ENCODE assay signal across 10 mouse cellular contexts in genomic region chr11:49271334-49271733, GRCm38 (mm10). TPM values are rescaled to one million over a fixed set of nuclear protein-coding genes. Genes with fewer than 3 reads are reported as not detected.
DNase-seq lines count a peak whose midpoint lies in the region; ATAC-seq and TF ChIP-seq lines count a peak whose summit lies in the region.
"Had no signal": no experiment of that assay in that cellular context is flagged by ENCODE, and none has a peak within 500 bp of the region (broad histone marks: within the 10 kb centered on the region; RNA-seq: fewer than 3 reads in every experiment).

No protein-coding gene starts in this region.

- no peaks in the 10 kb centered on the region for H3K36me3 ChIP-seq in ES-E14 (ENCODE audit: control insufficient read depth, insufficient read depth, low read length, poor library complexity, severe bottlenecking)
- no peaks in the 10 kb centered on the region for H3K36me3 ChIP-seq in lung, embryonic 16.5 days (ENCODE audit: control insufficient read depth, insufficient read depth, low read length)
- H3K36me3 ChIP-seq: lung, embryonic 15.5 days had no signal

- WGBS in lung, embryonic 16.5 days: 29% methylated on average over 7 of the region's 7 CpGs

- H3K27me3 ChIP-seq in lung, embryonic 16.5 days (ENCODE audit: control insufficient read depth, insufficient read depth, low read depth, low read length): no peaks in the 10 kb centered on the region
- H3K27me3 ChIP-seq: lung, embryonic 15.5 days had no signal

- ATAC-seq in lung, embryonic 16.5 days (ENCODE audit: low read depth): 0 out of 2 replicates have a peak, but pooled peaks have one; percentile 12

- peak; percentile 42 for DNase-seq in layer of hippocampus, adult 11-12 months (ENCODE audit: low spot score)
- no peak for DNase-seq in layer of hippocampus, adult 8-10 months (ENCODE audit: low spot score in 2 of 2)
- DNase-seq in ES-E14 (ENCODE audit: low read depth, low spot score): peak; percentile 60
- peak; percentile 47 for DNase-seq in c-Kit-negative CD71-positive TER-119-positive erythroid progenitor cells, embryonic 14.5 days (ENCODE audit: low read depth, low spot score)
- peak; percentile 66 for DNase-seq in forelimb bud, embryonic 11.5 days (ENCODE audit: low read depth, low spot score)
- DNase-seq in retina, postnatal 7 days (ENCODE audit: low read depth, low spot score): peak; percentile 44
- DNase-seq in left cerebral cortex, adult 11 months (ENCODE audit: low spot score): no peak

- H3K9ac ChIP-seq in ES-E14 (ENCODE audit: insufficient read depth, low read depth, low read length, poor library complexity, severe bottlenecking): no peak overlapping the region
- no peak overlapping the region for H3K9ac ChIP-seq in lung, embryonic 16.5 days (ENCODE audit: low read length)
- H3K9ac ChIP-seq: lung, embryonic 15.5 days had no signal

- no peaks in the 10 kb centered on the region for H3K9me3 ChIP-seq in ES-E14 (ENCODE audit: control insufficient read depth, insufficient read depth, low read depth, low read length)
- H3K9me3 ChIP-seq in lung, embryonic 16.5 days (ENCODE audit: control insufficient read depth, low read length): no peaks in the 10 kb centered on the region
- H3K9me3 ChIP-seq: lung, embryonic 15.5 days had no signal

- H3K4me1 ChIP-seq in ES-E14 (ENCODE audit: control insufficient read depth in 2 of 2, insufficient read depth in 2 of 2, low read length in 2 of 2, poor library complexity in 1 of 2): no peaks in the 10 kb centered on the region
- H3K4me1 ChIP-seq in lung, embryonic 16.5 days (replicated peaks; ENCODE audit: control insufficient read depth, insufficient read depth, low read length): no peaks in the 10 kb centered on the region; the same call in 1 of the 2 replicates

- in situ Hi-C loops in ES-E14 (cut with MboI; ENCODE audit: low sequenced_read_pairs in 2 of 2, unreplicated experiment in 2 of 2): loop anchor here in 1 of 2 experiments (25.0 kb wide), 1 partner anchor 409 kb away; the partner anchor contains the start of gene Irgm1

- H3K4me2 ChIP-seq in lung, embryonic 16.5 days (ENCODE audit: low read depth, low read length): no peak overlapping the region
- H3K4me2 ChIP-seq: lung, embryonic 15.5 days had no signal

- H3K27ac ChIP-seq in ES-E14 (ENCODE audit: insufficient read depth, low read depth, low read length, poor library complexity, severe bottlenecking): no peak overlapping the region
- H3K27ac ChIP-seq in lung, embryonic 16.5 days (ENCODE audit: low read length): no peak overlapping the region
- H3K27ac ChIP-seq: lung, embryonic 15.5 days had no signal

- no peak overlapping the region for H3K4me3 ChIP-seq in ES-E14 (ENCODE audit: insufficient read depth in 1 of 2, low read depth in 1 of 2, low read length in 2 of 2, poor library complexity in 1 of 2, severe bottlenecking in 1 of 2)
- H3K4me3 ChIP-seq in lung, embryonic 16.5 days (ENCODE audit: low read length): no peak overlapping the region
- H3K4me3 ChIP-seq: erythroblast, embryonic 14.5 days; lung, embryonic 15.5 days had no signal

TF ChIP-seq in ES-E14, 5 proteins besides CTCF, POLR2A, EP300 and RAD21:
- no peak for TF ChIP-seq ZNF384 (IDR thresholded peaks at IDR 0.05; ENCODE audit: low read depth, low read length)
- peak; percentile 86; the same call in 1 of the 2 replicates for TF ChIP-seq ZC3H11A (IDR thresholded peaks at IDR 0.05; ENCODE audit: borderline replicate concordance, low read depth, low read length)

RNA-seq across cellular contexts. Expression of gene Olfr1393, which starts 6.8 kb away (rescaled TPM):
- not detected for total RNA-seq in layer of hippocampus, adult 8-10 months (2022)
- total RNA-seq in ES-E14 (2012; rRNA removed): not detected in 2 replicates
- 0.05 TPM in 1 of 2 replicates, not detected in the other for polyA plus RNA-seq in lung, embryonic 16.5 days (2015; fragmentation: Nextera tagmentation; extraction: Ambion mirVana)
- polyA plus RNA-seq: erythroblast, embryonic 14.5 days; lung, embryonic 15.5 days had no signal

RNA-seq across cellular contexts. Expression of gene Olfr1392, which starts 13.7 kb away (rescaled TPM):
- not detected for total RNA-seq in layer of hippocampus, adult 8-10 months (2022)
- not detected in 2 replicates for total RNA-seq in ES-E14 (2012; rRNA removed)
- polyA plus RNA-seq in lung, embryonic 16.5 days (2015; fragmentation: Nextera tagmentation; extraction: Ambion mirVana): 0.14 TPM in 1 of 2 replicates, not detected in the other
- polyA plus RNA-seq: erythroblast, embryonic 14.5 days; lung, embryonic 15.5 days had no signal

RNA-seq across cellular contexts. Expression of gene Mgat1, which starts 27.3 kb away (rescaled TPM):
- total RNA-seq in layer of hippocampus, adult 8-10 months (2022): 10 to 100 TPM; 56.4 to 63.2 (median 59.5) TPM
- total RNA-seq in ES-E14 (2012; rRNA removed): 43.1 and 54.2 TPM in 2 replicates
- 73.0 and 78.9 TPM in 2 replicates for polyA plus RNA-seq in lung, embryonic 16.5 days (2015; fragmentation: Nextera tagmentation; extraction: Ambion mirVana)

RNA-seq across cellular contexts. Expression of gene Olfr10, which starts 33.2 kb away (rescaled TPM):
- total RNA-seq in layer of hippocampus, adult 8-10 months (2022): not detected
- not detected in 2 replicates for total RNA-seq in ES-E14 (2012; rRNA removed)
- polyA plus RNA-seq in lung, embryonic 16.5 days (2015; fragmentation: Nextera tagmentation; extraction: Ambion mirVana): not detected in 2 replicates
- polyA plus RNA-seq: erythroblast, embryonic 14.5 days; lung, embryonic 15.5 days had no signal

RNA-seq across cellular contexts. Expression of gene Olfr1391, which starts 51.2 kb away (rescaled TPM):
- total RNA-seq in layer of hippocampus, adult 8-10 months (2022): not detected
- total RNA-seq in ES-E14 (2012; rRNA removed): not detected in 2 replicates
- not detected in 2 replicates for polyA plus RNA-seq in lung, embryonic 16.5 days (2015; fragmentation: Nextera tagmentation; extraction: Ambion mirVana)
- polyA plus RNA-seq: erythroblast, embryonic 14.5 days; lung, embryonic 15.5 days had no signal

Comparison
In these comparisons a context has a peak if more than half of its experiments do, and no peak if none do; other contexts are left out.
1. DNase-seq: peak in layer of hippocampus, adult 11-12 months (single experiment), ES-E14 (single experiment), c-Kit-negative CD71-positive TER-119-positive erythroid progenitor cells, embryonic 14.5 days (single experiment), forelimb bud, embryonic 11.5 days (single experiment) and retina, postnatal 7 days (single experiment); none in layer of hippocampus, adult 8-10 months (0 of 2) and left cerebral cortex, adult 11 months (single experiment).